Mouse (Mus musculus) spleen, adult 12 weeks (tissue): ENCODE results near the gene Lta.
"Not testable (repeated sequence)": the region's sequence is repeated elsewhere in the genome, so short reads cannot be mapped to it uniquely, and the experiment has no call there.

Experiments
- DNase-seq: peaks from one replicate; pipeline ENCODE4 v3.0.0; 2022; ENCODE audit warnings: low spot score

Gene Lta

GRCm38 (mm10) chr17:35239700-35240099 lies 34.5 kb upstream of the Lta start:
- DNase-seq = no peak

GRCm38 (mm10) chr17:35237504-35237903 lies 32.4 kb upstream of the Lta start:
- no peak for DNase-seq

- no peak for DNase-seq
Measured at GRCm38 (mm10) chr17:35236996-35237395, 31.8 kb upstream of the Lta start.

- peak; percentile 97 for DNase-seq
Measured at GRCm38 (mm10) chr17:35236390-35236746, 31.2 kb upstream of the Lta start.

- DNase-seq = peak; percentile 74
Measured at GRCm38 (mm10) chr17:35235614-35236389, 30.7 kb upstream of the Lta start, which contains the start of gene Nfkbil1. Gene Nfkbil1, minus strand, starts transcription at chr17:35235792.

- peak; percentile 38 for DNase-seq
Measured at GRCm38 (mm10) chr17:35234903-35235302, 29.8 kb upstream of the Lta start.

GRCm38 (mm10) chr17:35234090-35234489 lies 28.9 kb upstream of the Lta start:
- not testable (repeated sequence) for DNase-seq

- DNase-seq = no peak
Measured at GRCm38 (mm10) chr17:35233114-35233980, 28.2 kb upstream of the Lta start, which contains the start of gene Atp6v1g2. Gene Atp6v1g2, plus strand, starts transcription at chr17:35233660.

- no peak for DNase-seq
Measured at GRCm38 (mm10) chr17:35232659-35233058, 27.5 kb upstream of the Lta start.

GRCm38 (mm10) chr17:35232043-35232442 lies 26.9 kb upstream of the Lta start:
- peak; percentile 77 for DNase-seq

- DNase-seq = no peak
Measured at GRCm38 (mm10) chr17:35231022-35231421, 25.9 kb upstream of the Lta start.

GRCm38 (mm10) chr17:35226561-35227046 lies 21.5 kb upstream of the Lta start:
- DNase-seq = no peak

- no peak for DNase-seq
Measured at GRCm38 (mm10) chr17:35225456-35225855, 20.3 kb upstream of the Lta start.

- no peak for DNase-seq
Measured at GRCm38 (mm10) chr17:35224641-35225040, 19.5 kb upstream of the Lta start.

GRCm38 (mm10) chr17:35222299-35222698 lies 17.1 kb upstream of the Lta start:
- no peak for DNase-seq

GRCm38 (mm10) chr17:35220156-35220952 lies 15.2 kb upstream of the Lta start, which contains the start of gene Gm16181:
Gene Gm16181, plus strand, starts transcription at chr17:35220834.
- no peak for DNase-seq

- no peak for DNase-seq
Measured at GRCm38 (mm10) chr17:35219601-35220041, 14.5 kb upstream of the Lta start.

- no peak for DNase-seq
Measured at GRCm38 (mm10) chr17:35218516-35219193, 13.5 kb upstream of the Lta start.

GRCm38 (mm10) chr17:35213071-35213470 lies 7.9 kb upstream of the Lta start:
- no peak for DNase-seq

GRCm38 (mm10) chr17:35210593-35210992 lies 5.4 kb upstream of the Lta start:
- no peak for DNase-seq
